Mouse (Mus musculus) lung, postnatal 36 days (tissue): Measurements from ENCODE around the gene Runx1.

Source experiments
- DNase-seq: peaks from one replicate; pipeline ENCODE4 v3.0.0; 2022; ENCODE audit warnings: mixed read lengths

The Runx1 gene

DNA sequence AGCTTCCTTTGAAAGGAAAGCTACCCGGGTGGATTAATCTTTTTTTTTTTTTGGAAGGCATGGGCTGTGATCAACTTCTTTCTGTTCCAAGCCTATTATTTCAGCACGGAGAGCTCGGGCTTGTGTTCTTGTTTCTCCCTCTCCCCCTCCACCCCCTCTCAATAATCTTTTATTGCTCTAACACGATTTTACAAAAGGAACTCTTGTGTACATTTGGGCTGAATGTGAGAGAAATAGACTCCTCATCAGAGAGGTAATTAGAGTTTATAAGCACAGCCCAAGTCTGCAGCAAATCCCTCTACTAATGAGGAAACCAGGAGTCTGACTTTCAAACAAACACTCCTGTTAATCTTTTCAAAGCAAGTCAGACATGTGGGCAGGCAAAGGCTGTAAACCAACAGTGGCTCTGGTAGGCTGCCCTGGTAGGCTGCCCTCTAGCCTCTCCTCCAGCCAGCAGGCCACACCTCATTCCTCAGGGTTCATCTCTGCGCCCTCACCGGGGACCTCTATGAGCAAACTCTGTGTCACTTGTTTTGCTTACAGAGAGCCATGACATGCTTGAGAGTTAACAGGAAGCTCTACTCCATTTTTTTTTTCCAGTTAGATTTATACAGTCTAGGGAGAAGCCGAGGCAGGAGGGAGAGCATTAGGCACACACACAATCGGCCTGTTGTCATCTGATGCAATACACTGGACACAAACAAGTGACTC is 216.8 kb downstream of the Runx1 start:
- peak; percentile 55 for DNase-seq

GRCm38 (mm10) chr16:92608180-92608960 is 217.6 kb downstream of the Runx1 start:
- no peak for DNase-seq

- DNase-seq, result no peak
Observed at GRCm38 (mm10) chr16:92606491-92606965, 219.4 kb downstream of the Runx1 start.

DNA sequence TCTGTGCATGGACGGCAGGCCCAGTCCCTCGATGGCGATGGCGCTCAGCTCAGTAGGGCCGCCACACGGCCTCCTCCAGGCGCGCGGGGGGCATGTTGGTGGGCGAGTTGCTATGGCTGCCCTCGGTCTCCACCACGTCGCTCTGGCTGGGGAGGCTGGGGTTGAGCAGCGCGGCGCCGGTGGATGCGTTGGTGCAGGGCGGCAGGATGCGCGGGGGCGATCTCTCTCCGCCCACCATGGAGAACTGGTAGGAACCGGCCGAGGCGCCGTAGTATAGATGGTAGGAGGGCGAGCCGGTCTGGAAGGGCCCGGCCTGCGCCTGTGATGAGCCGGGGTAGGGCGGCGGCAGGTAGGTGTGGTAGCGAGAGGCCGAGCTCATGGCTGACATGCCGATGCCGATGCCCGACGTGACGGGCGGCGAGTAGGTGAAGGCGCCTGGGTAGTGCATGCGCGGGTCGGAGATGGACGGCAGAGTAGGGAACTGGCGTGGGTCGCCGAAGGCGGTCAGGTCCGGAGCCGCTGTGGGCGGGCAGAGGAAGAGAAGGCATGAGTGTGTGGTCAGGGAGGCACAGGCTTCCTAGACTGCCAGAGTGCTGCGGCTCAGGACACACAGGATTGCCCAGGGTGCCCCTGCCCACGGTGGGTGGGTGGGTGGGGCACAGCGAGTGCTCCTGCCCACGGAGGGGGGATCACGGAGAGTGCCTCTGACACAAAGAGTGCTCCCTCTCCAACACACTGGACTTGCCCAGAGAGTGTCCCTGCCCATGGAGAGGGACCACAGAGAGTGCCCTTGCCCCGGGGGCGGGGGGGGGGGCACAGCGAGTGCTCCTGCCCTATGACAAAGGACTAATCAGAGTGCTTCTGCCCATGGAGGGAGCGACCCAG is 220.1 kb downstream of the Runx1 start:
- DNase-seq, result no peak

DNA sequence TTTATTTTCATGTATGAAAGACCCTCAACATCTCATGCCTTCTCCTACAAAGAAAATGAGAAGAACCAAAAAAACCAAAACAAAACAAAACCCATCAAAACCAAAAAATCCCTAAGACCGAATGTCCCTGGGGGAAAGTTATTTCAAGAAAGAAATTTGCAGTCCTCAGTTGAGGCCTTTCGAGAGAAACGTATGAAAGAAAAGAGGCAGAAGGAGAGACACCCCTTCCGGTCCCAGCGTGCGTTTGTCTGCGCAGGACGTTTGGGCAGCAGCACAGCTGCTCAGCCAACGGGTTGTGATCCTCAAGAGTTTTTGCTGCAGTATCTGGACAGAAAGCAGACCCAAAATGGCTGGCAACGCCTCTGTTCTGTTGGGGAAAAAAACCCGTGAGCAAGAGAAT is 223.4 kb downstream of the Runx1 start:
- DNase-seq, result no peak

DNA sequence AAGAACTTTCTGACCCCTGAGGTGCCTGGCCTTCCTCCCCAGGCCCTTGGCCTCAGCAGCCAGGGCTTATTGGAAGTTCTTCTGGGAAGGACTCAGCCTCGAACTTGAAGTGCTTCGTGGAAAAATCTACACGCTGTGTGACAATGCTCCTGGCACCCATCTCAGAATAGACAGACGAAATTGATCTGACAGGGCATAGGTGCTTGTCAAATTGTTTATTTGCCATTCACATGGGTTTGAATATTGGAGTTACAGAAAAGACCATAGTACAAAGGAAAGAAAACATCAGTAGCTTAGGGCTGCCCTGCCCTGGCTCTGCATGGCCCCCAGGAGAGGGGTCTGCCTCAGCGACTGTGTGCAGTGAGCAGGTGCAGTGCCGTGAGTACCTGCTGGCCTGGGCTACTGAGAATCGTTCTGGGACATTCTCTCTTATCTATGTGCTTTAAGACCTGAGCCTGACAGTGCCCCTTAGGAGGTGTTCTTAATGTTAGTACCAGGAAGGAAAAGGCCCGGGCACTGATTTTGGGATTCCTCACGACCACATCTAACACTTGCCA is 224.6 kb downstream of the Runx1 start:
- DNase-seq, result no peak

GRCm38 (mm10) chr16:92599451-92599850 is 226.5 kb downstream of the Runx1 start:
- DNase-seq, result no peak

- no peak for DNase-seq
Observed at GRCm38 (mm10) chr16:92597655-92598054, 228.3 kb downstream of the Runx1 start.

- DNase-seq, result no peak
Observed at GRCm38 (mm10) chr16:92592207-92592606, 233.7 kb downstream of the Runx1 start.

- no peak for DNase-seq
Observed at GRCm38 (mm10) chr16:92591783-92592182, 234.2 kb downstream of the Runx1 start.

- no peak for DNase-seq
Observed at GRCm38 (mm10) chr16:92587836-92588235, 238.1 kb downstream of the Runx1 start.

GRCm38 (mm10) chr16:92581767-92582166 is 244.2 kb downstream of the Runx1 start:
- DNase-seq, result peak; percentile 56

DNA sequence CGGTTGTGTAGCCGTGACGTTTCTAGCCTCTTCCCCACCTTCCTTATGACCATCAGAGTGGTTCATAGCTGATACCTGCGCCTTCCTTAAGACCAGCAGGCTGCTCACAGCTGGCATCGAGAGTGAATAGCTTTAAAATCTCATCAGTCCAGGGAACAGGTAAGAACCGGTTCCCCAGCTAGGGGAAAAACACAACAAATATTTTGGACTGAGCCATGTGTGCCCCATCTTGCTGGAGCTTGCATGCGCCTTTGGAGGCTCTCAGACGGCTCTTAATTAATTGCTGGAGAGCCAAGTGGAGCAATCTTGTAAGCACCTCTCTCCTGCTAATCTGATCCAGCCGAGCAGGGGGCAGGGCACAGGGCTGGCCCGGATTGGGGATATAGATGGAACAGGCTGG is 245.0 kb downstream of the Runx1 start:
- DNase-seq, result no peak

GRCm38 (mm10) chr16:92578915-92579653 is 246.9 kb downstream of the Runx1 start:
- no peak for DNase-seq

- DNase-seq, result no peak
Observed at GRCm38 (mm10) chr16:92577381-92577780, 248.6 kb downstream of the Runx1 start.

GRCm38 (mm10) chr16:92575792-92576191 is 250.2 kb downstream of the Runx1 start:
- DNase-seq, result no peak

- peak; percentile 64 for DNase-seq
Observed at GRCm38 (mm10) chr16:92573193-92573592, 252.8 kb downstream of the Runx1 start.

DNA sequence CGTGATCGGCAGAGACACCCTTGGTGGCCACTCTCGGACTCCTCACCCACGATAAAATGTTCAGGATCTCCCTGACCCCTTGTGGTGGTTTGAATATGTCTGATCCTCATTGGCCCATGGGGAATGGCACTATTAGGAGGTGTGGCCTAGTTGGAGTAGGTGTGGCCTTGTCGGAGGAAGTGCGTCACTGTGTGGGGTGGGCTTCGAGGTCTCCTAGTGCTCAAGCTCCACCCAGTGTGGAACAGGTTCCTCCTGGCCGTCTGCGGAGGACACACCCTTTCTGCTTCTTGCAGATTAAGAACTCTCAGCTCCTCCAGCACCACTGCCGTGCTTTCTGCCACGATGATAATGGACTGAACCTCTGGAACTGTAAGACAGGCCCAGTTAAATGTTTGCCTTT is 254.7 kb downstream of the Runx1 start:
- DNase-seq, result peak; percentile 48

DNA sequence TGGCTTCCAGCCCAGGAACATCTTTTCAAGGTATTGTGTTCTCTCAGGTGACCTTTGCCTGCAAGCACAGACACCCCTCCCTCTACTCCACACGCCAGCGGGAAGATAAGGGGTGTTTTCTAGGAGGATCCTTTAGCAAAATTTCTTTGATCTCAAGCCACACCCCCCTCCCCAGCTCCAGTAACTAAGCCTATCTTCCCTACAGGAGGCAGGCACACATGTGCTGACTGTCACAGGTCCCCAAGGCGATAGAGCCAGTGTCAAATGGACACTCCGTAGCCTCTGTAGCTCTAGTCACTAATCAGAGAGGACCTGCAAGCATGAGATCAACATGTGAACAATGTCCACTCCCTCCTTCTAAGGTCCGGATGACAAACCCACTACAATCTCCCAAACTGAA is 259.8 kb downstream of the Runx1 start:
- DNase-seq, result no peak

- peak; percentile 93 for DNase-seq
Observed at GRCm38 (mm10) chr16:92565708-92566107, 260.2 kb downstream of the Runx1 start.

- no peak for DNase-seq
Observed at GRCm38 (mm10) chr16:92565291-92565690, 260.7 kb downstream of the Runx1 start.

DNA sequence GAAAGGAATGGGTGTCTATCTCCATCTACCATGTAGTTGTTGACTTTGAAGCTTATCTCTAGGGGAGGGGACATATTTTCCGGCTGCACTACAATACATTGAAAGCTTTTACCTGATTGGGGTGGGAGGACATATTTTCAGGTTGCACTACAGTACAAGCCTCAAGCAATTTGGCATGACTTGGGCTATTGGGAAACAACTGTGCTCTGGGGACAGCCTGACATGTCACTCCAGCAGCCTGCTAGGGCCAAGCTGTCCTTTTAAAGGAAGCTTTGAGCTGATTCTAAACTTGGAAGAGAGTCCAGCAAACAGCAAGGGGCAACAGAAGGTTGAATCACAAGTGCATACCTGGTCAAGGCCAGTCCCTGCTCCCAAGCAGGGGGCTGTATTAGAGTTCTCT is 270.9 kb downstream of the Runx1 start:
- DNase-seq, result no peak
